Mouse (Mus musculus): Measurements from ENCODE around the gene Acot8.

The Acot8 gene

DNA sequence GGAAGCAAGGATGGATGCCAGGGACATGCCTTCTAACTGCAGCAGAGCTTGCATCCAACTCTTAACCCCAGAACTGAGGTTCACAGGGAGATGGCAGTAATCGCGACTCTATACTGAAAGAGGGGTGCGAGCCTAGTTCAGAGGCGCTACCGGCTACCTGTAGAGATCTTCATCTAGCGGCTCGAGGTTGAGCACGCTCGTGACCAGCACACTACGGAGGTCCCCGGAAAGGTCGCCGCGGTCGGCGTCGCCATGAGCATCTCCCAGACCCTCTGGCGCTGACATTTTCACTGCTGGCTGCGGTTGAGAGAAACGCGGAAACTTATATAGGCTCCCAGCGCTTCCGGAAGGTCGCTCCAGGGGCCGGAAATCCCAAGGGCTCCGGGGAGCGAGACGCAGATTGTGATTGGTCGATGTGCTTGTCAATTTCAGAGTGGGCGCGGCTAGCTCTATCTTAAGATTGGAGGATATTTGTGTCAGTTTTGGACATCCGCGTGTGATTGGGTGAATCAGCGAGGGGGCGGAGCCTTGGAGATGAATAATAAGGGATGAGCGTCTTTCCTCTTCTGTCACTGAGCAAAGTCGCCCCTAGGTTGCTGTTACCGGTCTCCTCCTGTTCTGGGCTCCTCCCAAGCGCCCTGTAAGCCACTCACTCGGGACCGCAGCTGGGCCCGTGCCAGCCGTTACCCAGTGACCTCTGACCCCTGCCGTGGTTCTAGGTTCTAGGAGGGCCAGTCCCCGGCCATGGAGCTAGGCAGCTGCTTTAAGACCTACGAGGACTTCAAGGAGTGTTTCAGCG is at the start of gene Acot8, which contains the start of gene Zswim3:
Acot8 (minus strand) TSS at position 350 of the 799 bp plus-strand sequence.
Zswim3 (plus strand) TSS at position 566 of the 799 bp plus-strand sequence.
- DNase-seq (ENCODE audit: extremely low read depth, low read depth), result peak; percentile 99

DNA sequence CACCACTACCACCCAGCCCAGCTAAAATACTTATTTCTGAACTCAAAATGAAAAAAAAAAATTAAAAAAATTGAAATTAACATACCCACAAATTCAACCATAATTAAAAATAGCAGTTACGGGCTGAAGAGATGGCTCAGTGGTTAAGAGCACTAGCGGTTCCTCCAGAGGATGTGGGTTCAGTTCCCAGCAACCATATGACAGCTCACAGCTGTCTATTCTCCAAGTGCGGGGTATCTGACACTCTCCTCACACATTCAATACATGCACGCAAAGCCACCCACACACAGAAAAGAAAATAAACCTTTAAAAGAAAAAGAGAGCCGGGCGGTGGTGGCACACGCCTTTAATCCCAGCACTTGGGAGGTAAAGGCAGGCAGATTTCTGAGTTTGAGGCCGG is 45.4 kb upstream of the Acot8 start:
- no peak for DNase-seq (ENCODE audit: extremely low read depth, low read depth)

- DNase-seq (ENCODE audit: extremely low read depth, low read depth), result no peak
These were observed 41.1 kb upstream of the Acot8 start for GRCm38 (mm10) chr2:164845782-164846181.

GRCm38 (mm10) chr2:164835164-164835563 is 30.5 kb upstream of the Acot8 start:
- DNase-seq (ENCODE audit: extremely low read depth, low read depth), result no peak

DNA sequence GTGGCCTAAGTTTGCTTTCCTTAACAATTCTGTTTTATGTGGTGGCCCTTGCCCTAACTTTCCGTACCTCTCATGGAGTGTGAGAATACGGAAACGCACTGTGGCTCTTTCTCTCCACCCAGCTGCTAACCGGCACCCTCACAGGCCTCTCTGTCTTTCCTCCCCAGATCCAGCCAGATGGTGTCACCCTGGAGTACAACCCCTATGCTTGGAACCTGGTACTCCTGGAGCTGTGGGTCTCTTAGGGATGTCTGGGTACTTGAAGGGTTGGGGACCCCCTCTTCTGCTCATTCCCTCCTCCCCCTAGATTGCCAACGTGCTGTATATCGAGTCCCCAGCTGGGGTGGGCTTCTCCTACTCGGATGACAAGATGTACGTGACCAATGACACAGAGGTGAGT is 29.8 kb upstream of the Acot8 start:
- DNase-seq (ENCODE audit: extremely low read depth, low read depth), result no peak

DNA sequence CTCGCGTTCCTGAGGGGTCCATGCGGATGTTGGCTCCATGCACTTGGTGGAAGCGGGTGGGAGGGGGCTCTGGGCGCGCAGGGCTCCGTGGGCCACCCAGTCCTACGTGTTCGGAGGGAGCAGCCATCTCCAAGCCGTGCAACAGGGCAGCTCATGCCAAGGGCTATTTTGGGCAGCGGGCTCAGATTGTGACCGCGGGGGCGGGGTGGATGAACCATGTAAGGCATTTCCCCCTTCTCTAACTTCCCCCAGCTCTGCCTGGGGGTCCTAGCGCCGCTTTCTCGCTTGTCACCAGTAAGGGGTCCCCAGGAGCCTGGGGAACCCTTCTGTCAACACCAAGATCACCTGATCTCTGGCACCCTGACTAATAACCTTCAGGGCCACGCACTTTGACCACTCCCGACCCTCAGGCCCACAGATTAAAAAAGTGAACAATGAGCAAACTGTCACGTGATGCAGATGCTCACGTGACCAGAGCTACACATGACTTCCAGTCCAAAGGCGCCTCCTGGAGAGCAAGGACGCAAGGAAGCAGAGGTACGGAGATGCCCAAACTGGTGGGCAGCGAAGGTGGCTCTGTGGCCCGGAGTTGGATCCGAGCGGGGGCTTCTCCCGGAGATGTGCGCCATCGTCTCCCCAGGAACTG is 28.8 kb upstream of the Acot8 start, which contains the start of gene Neurl2:
Neurl2 (minus strand) TSS at position 143 of the 646 bp plus-strand sequence.
- DNase-seq (ENCODE audit: extremely low read depth, low read depth), result peak; percentile 93

- peak; percentile 52 for DNase-seq (ENCODE audit: extremely low read depth, low read depth)
These were observed 28.1 kb upstream of the Acot8 start, which contains the start of gene Ctsa for GRCm38 (mm10) chr2:164832748-164833301. Ctsa (plus strand) TSS chr2:164832873.

DNA sequence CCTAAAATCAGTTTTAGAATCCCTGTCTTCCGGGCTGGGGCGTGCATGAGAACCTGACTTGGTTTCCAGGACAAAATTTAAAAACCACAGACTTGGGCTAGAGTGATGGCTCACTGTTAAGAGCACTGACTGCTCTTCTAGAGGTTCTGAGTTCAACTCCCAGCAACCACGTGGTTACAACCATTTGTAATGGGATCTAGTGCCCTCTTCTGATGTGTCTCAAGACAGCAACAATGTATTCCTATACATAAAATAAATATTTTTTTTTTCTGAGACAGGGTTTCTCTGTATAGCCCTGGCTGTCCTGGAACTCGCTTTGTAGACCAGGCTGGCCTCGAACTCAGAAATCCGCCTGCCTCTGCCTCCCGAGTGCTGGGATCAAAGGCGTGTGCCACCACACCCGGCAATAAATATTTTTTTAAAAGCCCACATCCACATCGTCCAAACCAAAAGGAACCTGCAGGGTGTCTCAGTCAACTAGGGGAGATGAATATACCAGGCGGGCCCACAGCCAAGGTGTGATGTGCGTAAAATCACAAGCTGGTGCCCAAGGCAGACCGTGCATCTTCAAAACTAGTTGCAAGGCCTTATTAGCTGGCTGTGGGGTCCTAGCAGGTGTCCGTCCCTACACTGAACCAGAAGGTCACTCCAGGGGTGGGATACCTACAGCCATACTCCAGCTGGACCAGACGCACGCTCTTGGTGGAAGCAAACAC is 27.5 kb upstream of the Acot8 start:
- no peak for DNase-seq (ENCODE audit: extremely low read depth, low read depth)

- DNase-seq (ENCODE audit: extremely low read depth, low read depth), result no peak
These were observed 26.3 kb upstream of the Acot8 start for GRCm38 (mm10) chr2:164831029-164831428.

GRCm38 (mm10) chr2:164829090-164829489 is 24.4 kb upstream of the Acot8 start:
- DNase-seq (ENCODE audit: extremely low read depth, low read depth), result no peak

- no peak for DNase-seq (ENCODE audit: extremely low read depth, low read depth)
These were observed 23.8 kb upstream of the Acot8 start, which contains the start of gene Spata25 for GRCm38 (mm10) chr2:164828437-164828836. Spata25 (minus strand) TSS chr2:164828537.

- peak; percentile 79 for DNase-seq (ENCODE audit: extremely low read depth, low read depth)
These were observed 22.6 kb upstream of the Acot8 start for GRCm38 (mm10) chr2:164827146-164827850.

GRCm38 (mm10) chr2:164825521-164825920 is 20.8 kb upstream of the Acot8 start:
- no peak for DNase-seq (ENCODE audit: extremely low read depth, low read depth)

DNA sequence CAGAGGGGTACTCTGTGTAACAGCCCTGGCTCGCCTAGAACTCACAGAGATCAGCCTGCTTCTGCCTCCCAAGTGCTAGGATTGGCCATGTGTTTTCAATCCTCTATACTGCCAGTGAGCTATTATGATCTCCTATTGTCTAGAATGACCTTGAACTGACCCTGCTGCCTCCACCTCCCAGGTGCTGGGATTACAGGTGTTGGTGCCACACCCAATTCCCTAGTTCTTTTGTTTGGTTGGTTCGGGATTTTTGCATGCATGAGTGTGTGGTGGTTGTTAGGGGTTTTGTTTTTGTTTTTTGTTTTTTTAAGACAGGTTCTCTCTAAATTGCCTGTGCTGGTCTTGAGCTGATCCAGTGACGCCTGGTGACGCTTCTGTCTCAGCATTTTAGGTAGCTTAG is 19.3 kb upstream of the Acot8 start:
- DNase-seq (ENCODE audit: extremely low read depth, low read depth), result no peak

GRCm38 (mm10) chr2:164823181-164823585 is 18.5 kb upstream of the Acot8 start:
- peak; percentile 71 for DNase-seq (ENCODE audit: extremely low read depth, low read depth)

DNA sequence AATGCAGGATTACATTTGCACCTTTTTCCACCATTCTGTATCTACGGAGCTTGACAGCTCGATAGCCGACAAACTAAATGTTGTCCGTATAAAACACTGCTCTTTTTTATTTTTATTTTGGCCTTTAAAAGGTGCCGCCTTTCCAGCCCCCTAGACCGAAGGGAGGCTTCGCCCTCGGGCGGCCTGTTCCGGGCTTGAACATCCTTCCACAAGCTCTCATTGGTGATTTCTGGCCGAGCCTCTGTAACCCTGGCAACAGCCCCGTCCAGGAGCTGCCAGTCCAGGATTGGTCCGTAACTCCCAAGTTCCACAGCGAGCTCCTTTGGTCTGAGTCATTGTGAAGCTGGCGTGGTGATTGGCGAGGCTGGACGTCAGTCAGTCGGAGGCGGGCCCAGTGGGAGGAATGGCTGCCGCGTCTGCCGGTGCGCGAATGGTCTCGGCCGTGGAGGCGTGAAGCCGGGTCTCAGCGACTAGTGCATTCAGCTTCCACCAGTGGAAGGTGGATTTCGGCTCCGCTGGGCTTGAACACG is 18.0 kb upstream of the Acot8 start, which contains the start of gene Zswim1:
Zswim1 (plus strand) TSS at position 51 of the 530 bp plus-strand sequence.
- DNase-seq (ENCODE audit: extremely low read depth, low read depth), result peak; percentile 98

DNA sequence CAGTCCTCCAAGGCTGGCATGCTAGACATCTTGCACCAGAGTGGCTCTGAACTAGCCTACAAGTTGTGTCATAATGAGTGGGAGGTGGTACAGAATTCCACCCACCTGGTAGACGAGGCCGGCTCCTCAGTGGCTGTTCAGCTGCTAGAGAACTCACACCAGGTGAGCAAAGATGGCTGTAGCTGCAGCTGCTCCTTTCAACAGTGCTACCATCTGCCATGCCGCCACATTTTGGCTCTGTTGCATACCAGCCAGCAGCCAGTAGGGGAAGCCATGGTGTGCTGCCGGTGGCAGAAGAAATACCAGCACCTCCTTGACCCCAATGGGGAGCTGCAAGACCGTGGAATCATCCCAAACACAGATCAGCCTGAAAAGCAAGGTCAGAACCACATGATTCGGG is 16.4 kb upstream of the Acot8 start:
- no peak for DNase-seq (ENCODE audit: extremely low read depth, low read depth)

DNA sequence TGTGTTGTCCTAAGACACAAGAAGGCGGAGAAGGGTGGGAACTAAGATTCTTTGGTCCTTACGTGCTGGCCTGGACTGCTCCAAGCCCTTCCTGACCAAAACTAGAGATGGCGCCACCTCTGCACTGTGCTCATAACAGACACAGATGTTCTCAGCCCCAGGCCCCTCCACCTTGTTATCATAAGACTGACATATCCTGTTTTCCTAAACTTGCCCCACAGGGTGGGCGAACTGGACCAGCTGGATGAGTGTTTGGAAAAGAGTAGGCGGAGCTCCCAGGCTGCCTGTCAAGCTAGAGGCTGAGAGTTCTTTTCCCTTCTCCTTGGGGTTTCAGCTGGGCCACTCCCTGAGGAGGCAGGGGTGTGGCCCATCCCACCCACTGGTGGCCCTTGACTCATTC is 13.0 kb upstream of the Acot8 start:
- DNase-seq (ENCODE audit: extremely low read depth, low read depth), result no peak

GRCm38 (mm10) chr2:164817206-164817605 is 12.5 kb upstream of the Acot8 start:
- no peak for DNase-seq (ENCODE audit: extremely low read depth, low read depth)

DNA sequence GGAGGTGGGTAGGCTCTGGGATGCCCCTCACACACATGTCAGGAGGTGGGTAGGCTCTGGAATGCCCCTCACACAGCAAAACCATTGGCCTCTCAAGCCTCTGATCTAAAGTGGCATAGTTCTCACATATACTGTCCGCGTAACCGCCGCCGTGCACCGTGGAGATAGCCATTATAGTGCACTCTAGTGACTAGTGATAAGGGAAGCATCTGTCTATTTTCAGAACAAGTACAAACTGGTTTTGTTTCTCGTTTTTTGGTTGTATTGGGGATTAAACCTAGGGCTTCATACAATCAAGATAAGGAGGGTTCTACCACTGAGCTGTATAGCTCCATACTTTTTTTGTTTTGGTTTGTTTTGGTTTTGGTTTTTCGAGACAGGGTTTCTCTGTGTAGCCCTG is 11.1 kb upstream of the Acot8 start:
- no peak for DNase-seq (ENCODE audit: extremely low read depth, low read depth)
